Mouse (Mus musculus) intestine, postnatal 0 days (tissue): ENCODE data around the gene Gm10401. TPM values are rescaled to one million over a fixed set of nuclear protein-coding genes. Genes with fewer than 3 reads are reported as not detected.

ENCODE experiments used
- ATAC-seq: fragments of 200-750 bp; cut with Nextera tagmentation; 2 replicates; pipeline ENCODE4 v1.8.0; 2017; ENCODE audit warnings: mild to moderate bottlenecking, moderate TSS enrichment, moderate library complexity
- H3K27ac ChIP-seq: fragments of 300-500 bp; sonication (generic); 2 replicates; pipeline ENCODE4 v1.5.1; 2014; ENCODE audit warnings: mild to moderate bottlenecking, low read depth, low read length, moderate library complexity
- H3K27me3 ChIP-seq: fragments of 300-500 bp; sonication (generic); replicated peaks from 2 replicates; pipeline ENCODE4 v1.6.1; 2014; ENCODE audit warnings: low read length, mixed read lengths; ENCODE audit not compliant: control insufficient read depth, insufficient read depth
- H3K36me3 ChIP-seq: fragments of 300-500 bp; sonication (generic); 2 replicates; pipeline ENCODE4 v1.6.1; 2014; ENCODE audit warnings: mild to moderate bottlenecking, moderate library complexity; ENCODE audit not compliant: control insufficient read depth, insufficient read depth
- H3K4me1 ChIP-seq: fragments of 300-500 bp; sonication (generic); replicated peaks from 2 replicates; pipeline ENCODE4 v1.6.1; 2014; ENCODE audit warnings: antibody characterized with exemption, low read length, mixed read lengths; ENCODE audit not compliant: control insufficient read depth, insufficient read depth
- H3K4me2 ChIP-seq: fragments of 300-500 bp; sonication (generic); replicated peaks from 2 replicates; pipeline ENCODE4 v1.6.1; 2014; ENCODE audit warnings: low read depth, mild to moderate bottlenecking, moderate library complexity
- H3K4me3 ChIP-seq: fragments of 300-500 bp; sonication (generic); 2 replicates; pipeline ENCODE4 v1.5.1; 2014; ENCODE audit warnings: low read depth, low read length
- H3K9ac ChIP-seq: fragments of 300-500 bp; sonication (generic); 2 replicates; pipeline ENCODE4 v1.6.1; 2014; ENCODE audit warnings: mild to moderate bottlenecking, low read depth, low read length
- H3K9me3 ChIP-seq: fragments of 300-500 bp; sonication (generic); 2 replicates; pipeline ENCODE4 v1.6.1; 2016; ENCODE audit warnings: mixed run types; ENCODE audit not compliant: control insufficient read depth
- CTCF ChIP-seq: sonication (generic); IDR thresholded peaks from 2 replicates; pipeline ENCODE4 v1.5.1; 2016; ENCODE audit warnings: low read depth, mild to moderate bottlenecking, control low read depth, antibody characterized with exemption, moderate library complexity
- WGBS: fragments of 180-500 bp; shearing (Covaris S2); extraction: QIAGEN DNeasy Blood & Tissue Kit; methylation state at CpG from one replicate; pipeline ENCODE4 v1.1.7; 2014; 5-methylcytosine and 5-hydroxymethylcytosine counted together
- polyA plus RNA-seq: library from polyadenylated mRNA; unstranded; fragments of >200 nt; fragmentation: Nextera tagmentation; extraction: Ambion mirVana; gene quantifications from 2 replicates; pipeline ENCODE4 v1.2.1, GENCODE M21; 2015

Gene Gm10401
- polyA plus RNA-seq, 1 experiment from 2014 or later = 13.8 TPM

DNA sequence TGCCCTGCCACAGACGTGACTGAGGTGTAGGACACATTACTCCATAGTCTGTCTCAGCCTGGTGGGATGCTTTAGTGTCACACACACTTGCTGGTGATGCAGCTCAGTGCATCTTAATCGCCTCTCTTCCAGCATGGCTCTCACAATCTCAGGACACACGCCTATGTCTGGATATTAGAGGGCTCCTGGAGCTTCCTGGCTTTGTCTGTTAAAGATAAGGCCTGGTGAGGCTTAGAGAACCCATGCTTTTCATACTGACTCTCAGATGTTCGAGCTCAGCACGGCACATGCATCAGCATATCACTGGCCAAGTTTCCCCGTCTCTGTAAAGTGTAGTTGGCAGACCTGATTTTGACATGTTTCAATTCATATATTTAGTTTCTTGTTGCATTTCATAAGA, 42.7 kb downstream of the Gm10401 start:
- ATAC-seq = no peak
- H3K9ac ChIP-seq = no peak overlapping the region

DNA sequence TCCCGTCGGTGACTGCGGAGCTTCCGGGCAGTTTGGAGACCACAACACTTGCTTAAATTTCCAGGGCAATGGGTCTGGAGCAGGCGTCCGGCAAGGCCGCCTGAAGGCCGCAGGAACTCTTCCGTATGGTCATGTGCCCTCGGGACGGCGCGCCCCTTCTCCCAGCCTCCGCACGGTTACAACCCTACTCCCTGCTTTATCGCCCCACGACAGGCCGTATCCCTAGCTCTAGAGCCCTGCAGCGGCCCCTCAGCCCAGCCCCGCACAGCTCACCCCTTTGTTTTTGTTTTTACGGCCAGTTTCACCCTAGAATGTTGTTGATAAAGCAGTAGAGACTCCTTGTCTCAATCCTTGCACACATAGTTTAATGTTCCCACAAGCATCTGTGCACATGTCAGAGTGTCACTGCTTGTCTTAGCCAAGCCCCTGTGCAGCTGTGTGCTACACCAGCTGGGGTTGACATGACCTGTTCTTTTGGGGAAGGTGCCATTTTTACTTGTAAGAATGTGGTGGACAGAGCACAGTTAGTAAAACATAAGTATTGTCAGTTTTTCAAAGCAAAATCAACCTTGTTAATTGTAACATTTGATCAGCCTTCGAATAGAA, 44.2 kb downstream of the Gm10401 start:
- H3K27me3 ChIP-seq = no peaks in the 10 kb centered on the region
- H3K4me3 ChIP-seq = no peak overlapping the region
- no peaks in the 10 kb centered on the region for H3K36me3 ChIP-seq
- no peak for ATAC-seq
- no peak overlapping the region for H3K4me2 ChIP-seq
- peaks cover 17% of the 10 kb centered on the region; the same call in 1 of the 2 replicates for H3K4me1 ChIP-seq
- TF ChIP-seq CTCF = no peak
- no peak overlapping the region for H3K27ac ChIP-seq
- H3K9ac ChIP-seq = no peak overlapping the region
- no peaks in the 10 kb centered on the region for H3K9me3 ChIP-seq
- 83% methylated on average over 22 of the region's 22 CpGs for WGBS

More for the DNA sequence above, 42.7 kb downstream of the Gm10401 start:
- Histone ChIP-seq H3K4me1 (peaks cover 21% of the 10 kb centered on the region; the same call in 1 of the 2 replicates), H3K4me2 (no peak overlapping the region), H3K27ac (no peak overlapping the region), H3K36me3 (no peaks in the 10 kb centered on the region), H3K4me3 (no peak overlapping the region), H3K9me3 (no peaks in the 10 kb centered on the region), H3K27me3 (no peaks in the 10 kb centered on the region)
- 72% methylated on average over 6 of the region's 6 CpGs for WGBS
- no peak for TF ChIP-seq CTCF

DNA sequence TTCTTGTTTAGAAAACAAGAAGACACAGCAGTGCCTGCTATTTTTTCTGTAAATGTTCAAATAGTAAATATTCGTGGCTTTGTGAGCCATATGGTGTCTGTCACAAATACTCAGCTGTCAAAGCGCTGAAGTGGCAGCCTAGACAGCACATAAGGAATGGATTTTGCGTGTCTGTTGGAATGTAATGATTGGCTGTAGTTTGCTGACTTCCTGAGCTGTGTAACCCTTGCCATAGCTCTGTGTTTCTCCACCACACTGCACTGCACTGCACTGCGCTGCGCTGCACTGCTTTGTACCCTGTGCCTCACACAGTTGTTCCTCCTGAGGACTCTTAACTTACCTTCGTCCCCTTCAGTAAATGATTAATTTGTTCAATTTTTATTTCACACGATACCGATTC, 45.5 kb downstream of the Gm10401 start:
- peak; percentile 76 for ATAC-seq
- Histone ChIP-seq H3K9me3 (no peaks in the 10 kb centered on the region), H3K9ac (no peak overlapping the region), H3K4me1 (peaks cover 12% of the 10 kb centered on the region; the same call in 1 of the 2 replicates), H3K27me3 (no peaks in the 10 kb centered on the region), H3K4me2 (0 out of 2 replicates have a peak overlapping the region, but pooled peaks have one; percentile 17), H3K4me3 (no peak overlapping the region), H3K27ac (peak overlapping the region; percentile 21; the same call in 1 of the 2 replicates), H3K36me3 (no peaks in the 10 kb centered on the region; the same call in 1 of the 2 replicates)
- WGBS = 39% methylated on average over 8 of the region's 8 CpGs
- TF ChIP-seq CTCF = no peak

DNA sequence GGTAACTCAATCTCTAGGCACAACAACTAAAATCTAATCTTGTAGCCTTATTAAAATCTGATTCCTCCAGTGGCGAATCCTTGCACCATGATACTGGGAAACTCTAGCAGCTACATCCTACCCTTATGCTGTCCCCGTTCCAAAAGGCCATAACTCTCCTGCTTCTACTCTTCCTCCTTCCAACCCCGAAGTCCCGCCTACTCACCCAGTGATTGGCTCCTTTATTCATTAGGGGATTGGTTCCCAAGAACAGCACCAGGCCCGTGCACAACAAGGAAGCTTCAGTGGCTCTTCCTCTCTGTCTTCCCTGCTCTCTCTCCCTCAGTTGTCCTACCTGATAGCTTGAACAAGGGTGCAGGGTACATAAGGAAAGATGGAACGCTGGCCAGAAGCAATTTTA, 47.3 kb downstream of the Gm10401 start:
- H3K4me2 ChIP-seq = no peak overlapping the region
- H3K27ac ChIP-seq = no peak overlapping the region
- no peaks in the 10 kb centered on the region for H3K27me3 ChIP-seq
- no peak overlapping the region for H3K9ac ChIP-seq
- 83% methylated on average over 6 of the region's 6 CpGs for WGBS
- TF ChIP-seq CTCF = no peak
- H3K9me3 ChIP-seq = no peaks in the 10 kb centered on the region
- no peaks in the 10 kb centered on the region; the same call in 1 of the 2 replicates for H3K36me3 ChIP-seq
- ATAC-seq = no peak
- H3K4me3 ChIP-seq = no peak overlapping the region
- peaks cover 12% of the 10 kb centered on the region; the same call in 1 of the 2 replicates for H3K4me1 ChIP-seq

DNA sequence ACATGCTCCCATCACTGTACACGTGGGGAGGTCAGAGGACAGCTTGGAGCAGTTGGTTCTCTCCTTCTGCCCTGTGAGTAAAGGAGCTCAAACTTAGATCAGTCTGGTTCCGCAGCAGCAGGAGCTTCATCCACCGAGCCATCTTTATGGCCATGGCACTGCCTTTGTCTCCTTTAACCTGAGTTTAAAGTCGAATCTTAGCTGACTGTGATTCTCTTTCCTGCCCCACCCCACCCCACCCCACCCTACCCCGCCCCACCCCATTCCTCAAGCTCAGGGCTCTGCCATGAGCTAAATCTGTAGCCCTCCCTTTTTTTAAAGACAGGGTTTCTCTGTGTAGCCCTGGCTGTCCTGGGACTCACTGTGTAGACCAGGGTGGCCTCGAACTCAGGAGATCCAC, 48.4 kb downstream of the Gm10401 start:
- no peak for TF ChIP-seq CTCF
- Histone ChIP-seq H3K9ac (no peak overlapping the region), H3K4me3 (no peak overlapping the region), H3K36me3 (peaks cover 5% of the 10 kb centered on the region; the same call in 1 of the 2 replicates), H3K27ac (peak overlapping the region; percentile 41), H3K9me3 (no peaks in the 10 kb centered on the region), H3K4me1 (peaks cover 12% of the 10 kb centered on the region; the same call in 1 of the 2 replicates), H3K27me3 (no peaks in the 10 kb centered on the region), H3K4me2 (no peak overlapping the region)
- ATAC-seq = peak; percentile 86
- WGBS = 42% methylated on average over 6 of the region's 6 CpGs

Other genes with a start within 250 kb of the Gm10401 start
- not detected in 2 replicates for gene 4930519G04Rik, start 244.6 kb downstream of the Gm10401 start, polyA plus RNA-seq
- gene Gm9936, start 239.6 kb downstream of the Gm10401 start, polyA plus RNA-seq = 0.08 TPM in 1 of 2 replicates, not detected in the other
- 78.7 and 88.6 TPM in 2 replicates for gene Oasl2, start 201.4 kb downstream of the Gm10401 start, polyA plus RNA-seq
- gene Oasl1, start 175.1 kb downstream of the Gm10401 start, polyA plus RNA-seq = 20.1 and 25.5 TPM in 2 replicates
- 55.6 and 56.5 TPM in 2 replicates for gene 2210016L21Rik, start 156.1 kb downstream of the Gm10401 start, polyA plus RNA-seq
- 15.9 and 16.1 TPM in 2 replicates for gene Hnf1a, start 127.2 kb downstream of the Gm10401 start, polyA plus RNA-seq
- gene Sppl3, start 87.2 kb downstream of the Gm10401 start, polyA plus RNA-seq = 19.5 and 20.8 TPM in 2 replicates
- gene Acads, start 21.1 kb upstream of the Gm10401 start, polyA plus RNA-seq = 100 and 113 TPM in 2 replicates
- 10.1 and 12.2 TPM in 2 replicates for gene Unc119b, start 36.7 kb upstream of the Gm10401 start, polyA plus RNA-seq
- gene Mlec, start 59.9 kb upstream of the Gm10401 start, polyA plus RNA-seq = 56.7 and 59.7 TPM in 2 replicates
- gene Cabp1, start 96.1 kb upstream of the Gm10401 start, polyA plus RNA-seq = 0.57 and 0.90 TPM in 2 replicates
- gene Pop5, start 137.5 kb upstream of the Gm10401 start, polyA plus RNA-seq = 75.7 and 77.1 TPM in 2 replicates
- gene Rnf10, start 174.6 kb upstream of the Gm10401 start, polyA plus RNA-seq = 64.9 and 69.1 TPM in 2 replicates
- gene Coq5, start 181.4 kb upstream of the Gm10401 start, polyA plus RNA-seq = 31.3 and 32.4 TPM in 2 replicates
- 510 and 539 TPM in 2 replicates for gene Dynll1, start 202.7 kb upstream of the Gm10401 start, polyA plus RNA-seq
- gene Srsf9, start 228.9 kb upstream of the Gm10401 start, polyA plus RNA-seq = 105 and 117 TPM in 2 replicates
- 12.9 and 15.2 TPM in 2 replicates for gene Gatc, start 242.9 kb upstream of the Gm10401 start, polyA plus RNA-seq
- gene Triap1, start 242.9 kb upstream of the Gm10401 start, polyA plus RNA-seq = 49.8 and 51.9 TPM in 2 replicates